Mouse (Mus musculus) myocyte (in vitro differentiated cells): ENCODE results near the gene Cldn4. TPM values are rescaled to one million over a fixed set of nuclear protein-coding genes. Genes with fewer than 3 reads are reported as not detected.

Experiments used
- H3K27me3 ChIP-seq: one replicate; pipeline ENCODE4 v1.6.1; 2011; ENCODE audit not compliant: control insufficient read depth, insufficient read depth, insufficient read length
- H3K36me3 ChIP-seq: one replicate; pipeline ENCODE4 v1.6.1; 2011; ENCODE audit not compliant: control insufficient read depth, insufficient read depth
- H3K4me2 ChIP-seq: one replicate; pipeline ENCODE4 v1.6.1; 2011; ENCODE audit warnings: low read depth, control low read depth
- H3K4me3 ChIP-seq: one replicate; pipeline ENCODE4 v1.5.1; 2011; ENCODE audit warnings: mild to moderate bottlenecking, control low read depth, moderate library complexity
- H3K79me2 ChIP-seq: one replicate; pipeline ENCODE4 v1.6.1; 2011; ENCODE audit not compliant: control insufficient read depth, insufficient read depth
- H3ac ChIP-seq: one replicate; pipeline ENCODE4 v1.6.1; 2011; ENCODE audit not compliant: control insufficient read depth, insufficient read length
- CEBPB ChIP-seq: IDR thresholded peaks from 2 replicates; pipeline ENCODE4 v1.6.1; 2011; ENCODE audit warnings: mild to moderate bottlenecking, moderate library complexity; ENCODE audit not compliant: poor library complexity, insufficient read depth, severe bottlenecking
- E2F4 ChIP-seq: IDR thresholded peaks from one replicate; pipeline ENCODE4 v1.6.1; 2011; ENCODE audit warnings: mild to moderate bottlenecking, control low read depth, moderate library complexity; ENCODE audit not compliant: insufficient read depth
- MAX ChIP-seq: IDR thresholded peaks from one replicate; pipeline ENCODE4 v1.6.1; 2011; ENCODE audit warnings: low read depth, mild to moderate bottlenecking, control low read depth
- MYOD1 ChIP-seq, 3 experiments: IDR thresholded peaks; one replicate each; pipeline ENCODE4 v1.6.1; 2011; ENCODE audit warnings: control low read depth in 2 of 3, low read depth in 2 of 3, mild to moderate bottlenecking in 2 of 3, moderate library complexity in 1 of 3; ENCODE audit not compliant: insufficient read length in 2 of 3, control insufficient read depth in 1 of 3
- MYOG ChIP-seq, 3 experiments: IDR thresholded peaks; one replicate each; pipeline ENCODE4 v1.6.1; 2011; ENCODE audit warnings: control low read depth in 2 of 3, low read depth in 2 of 3, mild to moderate bottlenecking in 2 of 3; ENCODE audit not compliant: insufficient read length in 2 of 3, control insufficient read depth in 1 of 3, insufficient read depth in 1 of 3
- POLR2A ChIP-seq: IDR thresholded peaks from one replicate; pipeline ENCODE4 v1.6.1; 2011; ENCODE audit warnings: low read depth, mild to moderate bottlenecking, control low read depth, moderate library complexity; ENCODE audit not compliant: insufficient read length
- POLR2AphosphoS2 ChIP-seq: IDR thresholded peaks from one replicate; pipeline ENCODE4 v1.6.1; 2011; ENCODE audit warnings: low read depth, control low read depth; ENCODE audit not compliant: insufficient read length
- REST ChIP-seq: IDR thresholded peaks from one replicate; pipeline ENCODE4 v1.6.1; 2011; ENCODE audit warnings: mild to moderate bottlenecking, control low read depth, moderate library complexity; ENCODE audit not compliant: insufficient read depth, insufficient read length
- SRF ChIP-seq: IDR thresholded peaks from one replicate; pipeline ENCODE4 v1.6.1; 2011; ENCODE audit warnings: low read depth; ENCODE audit not compliant: control insufficient read depth, insufficient read length
- TCF12 ChIP-seq: IDR thresholded peaks from one replicate; pipeline ENCODE4 v1.6.1; 2011; ENCODE audit warnings: mild to moderate bottlenecking, control low read depth; ENCODE audit not compliant: poor library complexity, insufficient read depth, severe bottlenecking
- TCF3 ChIP-seq: IDR thresholded peaks from one replicate; pipeline ENCODE4 v1.6.1; 2011; ENCODE audit warnings: low read depth, control low read depth; ENCODE audit not compliant: insufficient read length
- USF1 ChIP-seq: IDR thresholded peaks from one replicate; pipeline ENCODE4 v1.6.1; 2011; ENCODE audit warnings: low read depth, mild to moderate bottlenecking, control low read depth, moderate library complexity
- polyA plus RNA-seq: library from polyadenylated mRNA; unstranded; fragments of >200 nt; fragmentation: generic; extraction: Trizol; gene quantifications from one replicate; pipeline ENCODE4 v1.2.1, GENCODE M21; 2012; ENCODE audit warnings: missing spikeins

Cldn4 gene
- polyA plus RNA-seq, 1 experiment: not detected

DNA sequence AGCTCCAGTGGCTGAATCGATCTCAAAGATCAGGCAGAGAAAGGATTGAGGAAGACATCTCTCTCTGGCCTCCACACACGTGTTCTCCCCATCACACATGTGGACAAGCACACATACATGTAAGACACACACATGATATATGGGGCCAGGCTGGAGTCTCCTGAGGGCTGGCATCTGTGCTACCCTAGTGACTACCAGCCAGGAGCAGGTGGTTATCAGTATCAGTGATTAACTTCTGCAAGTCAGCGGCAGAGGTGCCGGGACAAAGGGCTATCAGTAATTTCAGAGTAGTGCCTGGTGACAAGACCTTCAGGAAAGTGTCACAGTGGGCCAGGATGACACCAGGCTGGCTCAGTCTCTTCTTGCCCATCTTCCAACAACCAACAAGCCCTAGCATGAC is 33.0 kb downstream of the Cldn4 start:
- Histone ChIP-seq H3K36me3 (no peaks in the 10 kb centered on the region), H3K27me3 (no peaks in the 10 kb centered on the region), H3K4me2 (no peak overlapping the region), H3K4me3 (no peak overlapping the region), H3ac (no peak overlapping the region), H3K79me2 (no peaks in the 10 kb centered on the region)
- TF ChIP-seq E2F4 (no peak), MYOD1 (IDR thresholded peaks at IDR 0.05; ENCODE audit: control insufficient read depth in 1 of 3, insufficient read length in 2 of 3, low read depth in 2 of 3) (no peak), REST (no peak), USF1 (no peak), TCF3 (no peak), POLR2A (no peak), MAX (no peak), MYOG (IDR thresholded peaks at IDR 0.05; ENCODE audit: control insufficient read depth in 1 of 3, insufficient read depth in 1 of 3, insufficient read length in 2 of 3, low read depth in 2 of 3) (no peak), CEBPB (no peak), SRF (no peak), POLR2AphosphoS2 (no peak), TCF12 (no peak)

GRCm38 (mm10) chr5:134913352-134913751 is 33.4 kb downstream of the Cldn4 start:
- Histone ChIP-seq H3ac (no peak overlapping the region), H3K36me3 (no peaks in the 10 kb centered on the region), H3K79me2 (no peaks in the 10 kb centered on the region), H3K27me3 (no peaks in the 10 kb centered on the region), H3K4me3 (no peak overlapping the region), H3K4me2 (no peak overlapping the region)
- no peak for TF ChIP-seq E2F4
- TF ChIP-seq REST: no peak
- no peak for TF ChIP-seq TCF3
- no peak for TF ChIP-seq POLR2AphosphoS2
- no peak for TF ChIP-seq MAX
- TF ChIP-seq POLR2A: no peak
- no peak for TF ChIP-seq CEBPB
- no peak for TF ChIP-seq SRF
- no peak for TF ChIP-seq USF1
- no peak for TF ChIP-seq MYOG (IDR thresholded peaks at IDR 0.05; ENCODE audit: control insufficient read depth in 1 of 3, insufficient read depth in 1 of 3, insufficient read length in 2 of 3, low read depth in 2 of 3)
- no peak for TF ChIP-seq TCF12
- TF ChIP-seq MYOD1 (IDR thresholded peaks at IDR 0.05; ENCODE audit: control insufficient read depth in 1 of 3, insufficient read length in 2 of 3, low read depth in 2 of 3): no peak

GRCm38 (mm10) chr5:134911901-134912300 is 34.8 kb downstream of the Cldn4 start:
- Histone ChIP-seq H3K27me3 (no peaks in the 10 kb centered on the region), H3K4me2 (no peak overlapping the region), H3ac (no peak overlapping the region), H3K4me3 (no peak overlapping the region), H3K79me2 (no peaks in the 10 kb centered on the region), H3K36me3 (no peaks in the 10 kb centered on the region)
- TF ChIP-seq USF1: no peak
- TF ChIP-seq E2F4: no peak
- no peak for TF ChIP-seq MYOG (IDR thresholded peaks at IDR 0.05; ENCODE audit: control insufficient read depth in 1 of 3, insufficient read depth in 1 of 3, insufficient read length in 2 of 3, low read depth in 2 of 3)
- TF ChIP-seq POLR2A: no peak
- no peak for TF ChIP-seq REST
- TF ChIP-seq CEBPB: no peak
- TF ChIP-seq MAX: no peak
- no peak for TF ChIP-seq SRF
- TF ChIP-seq TCF12: no peak
- no peak for TF ChIP-seq POLR2AphosphoS2
- no peak for TF ChIP-seq TCF3
- TF ChIP-seq MYOD1 (IDR thresholded peaks at IDR 0.05; ENCODE audit: control insufficient read depth in 1 of 3, insufficient read length in 2 of 3, low read depth in 2 of 3): no peak

- peaks cover 5% of the 10 kb centered on the region for H3K27me3 ChIP-seq
- H3K36me3 ChIP-seq: no peaks in the 10 kb centered on the region
- H3K4me3 ChIP-seq: no peak overlapping the region
- no peaks in the 10 kb centered on the region for H3K79me2 ChIP-seq
- TF ChIP-seq USF1 (no peak), POLR2AphosphoS2 (no peak), CEBPB (no peak), TCF3 (no peak), MYOD1 (IDR thresholded peaks at IDR 0.05; ENCODE audit: control insufficient read depth in 1 of 3, insufficient read length in 2 of 3, low read depth in 2 of 3) (no peak), SRF (no peak), POLR2A (no peak), TCF12 (no peak), MAX (no peak), REST (no peak), MYOG (IDR thresholded peaks at IDR 0.05; ENCODE audit: control insufficient read depth in 1 of 3, insufficient read depth in 1 of 3, insufficient read length in 2 of 3, low read depth in 2 of 3) (no peak), E2F4 (no peak)
- H3ac ChIP-seq: no peak overlapping the region
- no peak overlapping the region for H3K4me2 ChIP-seq
These were observed 39.6 kb downstream of the Cldn4 start for GRCm38 (mm10) chr5:134907135-134907534.

DNA sequence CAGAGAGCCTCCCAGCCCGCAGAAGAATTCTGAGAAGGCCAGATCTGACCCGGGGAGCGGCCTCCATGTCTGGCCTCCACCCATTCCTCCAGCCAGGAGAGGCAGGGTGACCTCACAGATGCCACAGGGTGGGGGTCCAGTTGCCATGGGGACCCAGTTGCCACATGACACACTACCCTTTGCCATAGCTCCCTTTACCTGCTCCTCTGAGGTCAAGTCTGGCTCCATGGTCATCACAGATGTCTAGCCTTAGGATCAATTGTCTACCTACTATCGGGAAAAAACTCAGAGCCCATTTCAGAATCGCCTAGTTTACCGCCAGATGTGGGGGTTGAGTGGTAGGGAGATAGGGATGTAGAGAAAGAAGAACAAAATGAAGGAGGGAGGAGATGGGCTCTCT is 40.1 kb downstream of the Cldn4 start, which contains the start of gene Tmem270:
Gene Tmem270, minus strand, starts transcription at position 101 of the 400 bp plus-strand sequence.
- H3ac ChIP-seq: no peak within 1 kb of the TSS
- no peaks in the 10 kb centered on the region for H3K36me3 ChIP-seq
- TF ChIP-seq E2F4 (no peak), POLR2A (no peak), MYOD1 (IDR thresholded peaks at IDR 0.05; ENCODE audit: control insufficient read depth in 1 of 3, insufficient read length in 2 of 3, low read depth in 2 of 3) (no peak), SRF (no peak), TCF12 (no peak), POLR2AphosphoS2 (no peak)
- no peak within 1 kb of the TSS for H3K4me2 ChIP-seq
- no peak within 1 kb of the TSS for H3K4me3 ChIP-seq
- H3K79me2 ChIP-seq: no peaks in the 10 kb centered on the region
- H3K27me3 ChIP-seq: peaks cover 7% of the 10 kb centered on the region
